Mouse (Mus musculus) MEL (cell line): ENCODE results near the gene Sema3e.

Experiments
- EP300 ChIP-seq, 2 experiments: IDR thresholded peaks; 2 replicates each; pipeline ENCODE4 v1.6.1; 2011; ENCODE audit warnings: improper control_type of control experiment in 2 of 2, low read length in 2 of 2, low read depth in 1 of 2, mild to moderate bottlenecking in 1 of 2
- ETS1 ChIP-seq: IDR thresholded peaks from 2 replicates; pipeline ENCODE4 v1.6.1; 2012; ENCODE audit warnings: low read depth, mild to moderate bottlenecking, inconsistent platforms, low read length, improper control_type of control experiment, moderate library complexity
- MYC ChIP-seq: IDR thresholded peaks from 2 replicates; pipeline ENCODE4 v1.6.1; 2011; ENCODE audit warnings: low read depth, mild to moderate bottlenecking, low read length, improper control_type of control experiment, moderate library complexity

- no peak for TF ChIP-seq ETS1
- no peak for TF ChIP-seq EP300 (IDR thresholded peaks at IDR 0.05; ENCODE audit: low read depth in 1 of 2, low read length in 2 of 2)
- no peak for TF ChIP-seq MYC
These were observed 65.0 kb downstream of the Sema3e start for GRCm38 (mm10) chr5:14089875-14090608.
